Mouse (Mus musculus) left cerebral cortex, postnatal 10 days (tissue): ENCODE data around the gene Kdsr. TPM values are rescaled to one million over a fixed set of nuclear protein-coding genes. Genes with fewer than 3 reads are reported as not detected.

Experiments
- total RNA-seq, 2 experiments: library from RNA; stranded (reverse); gene quantifications; 2 replicates each; pipeline ENCODE4 v1.2.3; 2021

The Kdsr gene
- total RNA-seq, 2 experiments from 2014 or later: 23.2 to 27.0 TPM

Other genes with a start within 250 kb of the Kdsr start
- 10 to 100 TPM in 1 of 2 experiments, 1 to 10 TPM in 1; 9.6 to 10.9 TPM for gene Bcl2, start 45.5 kb downstream of the Kdsr start, total RNA-seq
- gene Vps4b, start 37.0 kb upstream of the Kdsr start, total RNA-seq: 10 to 100 TPM; 43.2 to 44.6 TPM
- not detected for gene Serpinb5, start 101.4 kb upstream of the Kdsr start, total RNA-seq
- not detected for gene Serpinb12, start 174.7 kb upstream of the Kdsr start, total RNA-seq
- not detected for gene Serpinb13, start 221.3 kb upstream of the Kdsr start, total RNA-seq